Mouse (Mus musculus) intestine, embryonic 16.5 days (tissue): ENCODE measurements around the gene Plekhh2. TPM values are rescaled to one million over a fixed set of nuclear protein-coding genes. Genes with fewer than 3 reads are reported as not detected.
A peak's percentile ranks its signal among the peaks of the same experiment; 100 is the strongest.

Experiments used
- ATAC-seq: fragments of 200-750 bp; cut with Nextera tagmentation; 2 replicates; pipeline ENCODE4 v1.8.0; 2017; ENCODE audit warnings: moderate TSS enrichment, moderate library complexity
- H3K27ac ChIP-seq: fragments of 300-500 bp; sonication (generic); 2 replicates; pipeline ENCODE4 v1.5.1; 2014; ENCODE audit warnings: mild to moderate bottlenecking, low read length
- H3K27me3 ChIP-seq: fragments of 300-500 bp; sonication (generic); replicated peaks from 2 replicates; pipeline ENCODE4 v1.6.1; 2014; ENCODE audit warnings: low read length, control low read depth, mixed read lengths; ENCODE audit not compliant: control insufficient read depth, insufficient read depth
- H3K36me3 ChIP-seq: fragments of 300-500 bp; sonication (generic); 2 replicates; pipeline ENCODE4 v1.6.1; 2014; ENCODE audit warnings: low read length, control low read depth; ENCODE audit not compliant: control insufficient read depth, insufficient read depth
- H3K4me1 ChIP-seq: fragments of 300-500 bp; sonication (generic); 2 replicates; pipeline ENCODE4 v1.6.1; 2014; ENCODE audit warnings: low read length, control low read depth, mixed read lengths; ENCODE audit not compliant: control insufficient read depth, insufficient read depth
- H3K4me2 ChIP-seq: fragments of 300-500 bp; sonication (generic); 2 replicates; pipeline ENCODE4 v1.6.1; 2014; ENCODE audit warnings: low read depth, low read length, control low read depth
- H3K4me3 ChIP-seq: fragments of 300-500 bp; sonication (generic); 2 replicates; pipeline ENCODE4 v1.5.1; 2014; ENCODE audit warnings: mild to moderate bottlenecking, low read length
- H3K9ac ChIP-seq: fragments of 300-500 bp; sonication (generic); 2 replicates; pipeline ENCODE4 v1.6.1; 2014; ENCODE audit warnings: low read depth, low read length
- H3K9me3 ChIP-seq: fragments of 300-500 bp; sonication (generic); 2 replicates; pipeline ENCODE4 v1.6.1; 2016; ENCODE audit warnings: low read length, control low read depth; ENCODE audit not compliant: control insufficient read depth
- WGBS: fragments of 180-500 bp; shearing (Covaris S2); extraction: QIAGEN DNeasy Blood & Tissue Kit; methylation state at CpG from one replicate; pipeline ENCODE4 v1.1.7; 2014; 5-methylcytosine and 5-hydroxymethylcytosine counted together
- polyA plus RNA-seq: library from polyadenylated mRNA; unstranded; fragments of >200 nt; fragmentation: Nextera tagmentation; extraction: Ambion mirVana; gene quantifications from 2 replicates; pipeline ENCODE4 v1.2.1, GENCODE M21; 2015

The Plekhh2 gene
- polyA plus RNA-seq, 1 experiment from 2014 or later = 6.1 TPM

DNA sequence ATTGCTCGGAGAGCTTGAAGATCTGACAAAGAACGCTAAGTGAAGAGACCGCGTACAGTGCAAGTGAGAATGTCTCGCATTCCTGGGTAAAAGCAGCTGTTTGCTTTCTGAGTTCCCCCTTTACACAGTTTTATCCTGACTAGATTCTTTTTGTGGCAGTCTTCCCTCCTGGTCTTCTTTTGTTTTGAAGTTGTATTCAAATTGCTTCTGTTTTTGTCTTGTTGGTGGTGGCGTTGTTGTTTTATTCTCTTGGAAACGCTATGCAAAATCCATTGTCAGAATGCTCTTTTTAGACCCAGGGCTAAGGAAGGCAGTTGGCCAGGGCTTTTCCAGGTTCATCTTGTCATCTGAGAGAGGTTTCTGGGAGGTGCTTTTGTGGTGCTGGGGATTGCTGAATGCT, 84.8 kb downstream of the Plekhh2 start:
- WGBS = 56% methylated on average over 7 of the region's 7 CpGs
- ATAC-seq = no peak
- Histone ChIP-seq H3K9me3 (no peaks in the 10 kb centered on the region), H3K9ac (no peak overlapping the region), H3K36me3 (no peaks in the 10 kb centered on the region; the same call in 1 of the 2 replicates), H3K27ac (no peak overlapping the region), H3K4me1 (peaks cover 6% of the 10 kb centered on the region), H3K27me3 (no peaks in the 10 kb centered on the region), H3K4me2 (no peak overlapping the region), H3K4me3 (no peak overlapping the region)

GRCm38 (mm10) chr17:84597859-84598258, 86.2 kb downstream of the Plekhh2 start:
- no peaks in the 10 kb centered on the region for H3K9me3 ChIP-seq
- H3K27ac ChIP-seq = no peak overlapping the region
- H3K4me2 ChIP-seq = no peak overlapping the region
- H3K4me1 ChIP-seq = peaks cover 6% of the 10 kb centered on the region
- no peaks in the 10 kb centered on the region for H3K27me3 ChIP-seq
- H3K36me3 ChIP-seq = no peaks in the 10 kb centered on the region; the same call in 1 of the 2 replicates
- 90% methylated on average over 12 of the region's 12 CpGs for WGBS
- no peak overlapping the region for H3K4me3 ChIP-seq
- ATAC-seq = no peak
- H3K9ac ChIP-seq = no peak overlapping the region

GRCm38 (mm10) chr17:84598928-84599327, 87.2 kb downstream of the Plekhh2 start:
- no peak overlapping the region for H3K9ac ChIP-seq
- H3K4me1 ChIP-seq = peaks cover 6% of the 10 kb centered on the region
- H3K9me3 ChIP-seq = no peaks in the 10 kb centered on the region
- H3K4me2 ChIP-seq = no peak overlapping the region
- no peaks in the 10 kb centered on the region; the same call in 1 of the 2 replicates for H3K36me3 ChIP-seq
- ATAC-seq = no peak
- H3K27me3 ChIP-seq = no peaks in the 10 kb centered on the region
- H3K4me3 ChIP-seq = no peak overlapping the region
- H3K27ac ChIP-seq = no peak overlapping the region
- WGBS = 93% methylated on average over 7 of the region's 7 CpGs

- no peak overlapping the region for H3K9ac ChIP-seq
- H3K9me3 ChIP-seq = no peaks in the 10 kb centered on the region
- H3K4me2 ChIP-seq = no peak overlapping the region
- no peaks in the 10 kb centered on the region for H3K27me3 ChIP-seq
- no peak overlapping the region for H3K4me3 ChIP-seq
- no peak for ATAC-seq
- peak overlapping the region; percentile 36; the same call in 1 of the 2 replicates for H3K27ac ChIP-seq
- peaks cover 6% of the 10 kb centered on the region for H3K4me1 ChIP-seq
- no peaks in the 10 kb centered on the region for H3K36me3 ChIP-seq
- 59% methylated on average over 9 of the region's 9 CpGs for WGBS
Observed at GRCm38 (mm10) chr17:84600051-84600983, 88.6 kb downstream of the Plekhh2 start.

DNA sequence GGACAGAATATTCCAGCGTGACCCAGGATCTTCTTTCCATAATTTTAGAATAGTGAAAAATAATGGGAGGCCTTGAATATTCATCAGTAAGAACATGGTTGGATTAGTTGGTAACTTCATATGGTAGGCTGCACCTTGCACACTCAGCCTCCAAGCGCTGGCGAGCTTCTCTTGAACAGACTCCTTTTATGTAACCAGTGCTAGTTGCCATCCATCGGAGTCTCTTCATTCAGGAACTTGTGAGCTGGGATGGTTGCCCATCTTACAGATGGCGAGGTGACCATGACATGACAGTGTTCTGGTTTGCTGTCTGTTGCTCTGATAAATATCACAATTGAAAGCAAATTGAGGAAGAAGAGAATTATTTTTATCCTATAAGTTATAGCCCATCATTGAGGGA, 90.1 kb downstream of the Plekhh2 start:
- H3K4me2 ChIP-seq = no peak overlapping the region
- H3K4me1 ChIP-seq = peaks cover 6% of the 10 kb centered on the region
- H3K9ac ChIP-seq = no peak overlapping the region
- H3K4me3 ChIP-seq = no peak overlapping the region
- no peak for ATAC-seq
- H3K9me3 ChIP-seq = no peaks in the 10 kb centered on the region
- H3K27ac ChIP-seq = no peak overlapping the region
- no peaks in the 10 kb centered on the region for H3K27me3 ChIP-seq
- 93% methylated on average over 5 of the region's 5 CpGs for WGBS
- H3K36me3 ChIP-seq = no peaks in the 10 kb centered on the region

GRCm38 (mm10) chr17:84603202-84603627, 91.5 kb downstream of the Plekhh2 start:
- Histone ChIP-seq H3K9me3 (no peaks in the 10 kb centered on the region), H3K4me3 (no peak overlapping the region), H3K36me3 (no peaks in the 10 kb centered on the region), H3K9ac (no peak overlapping the region), H3K4me2 (no peak overlapping the region), H3K4me1 (peaks cover 6% of the 10 kb centered on the region), H3K27me3 (no peaks in the 10 kb centered on the region), H3K27ac (peak overlapping the region; percentile 62)
- WGBS = 31% methylated on average over 9 of the region's 9 CpGs
- ATAC-seq = peak; percentile 71

DNA sequence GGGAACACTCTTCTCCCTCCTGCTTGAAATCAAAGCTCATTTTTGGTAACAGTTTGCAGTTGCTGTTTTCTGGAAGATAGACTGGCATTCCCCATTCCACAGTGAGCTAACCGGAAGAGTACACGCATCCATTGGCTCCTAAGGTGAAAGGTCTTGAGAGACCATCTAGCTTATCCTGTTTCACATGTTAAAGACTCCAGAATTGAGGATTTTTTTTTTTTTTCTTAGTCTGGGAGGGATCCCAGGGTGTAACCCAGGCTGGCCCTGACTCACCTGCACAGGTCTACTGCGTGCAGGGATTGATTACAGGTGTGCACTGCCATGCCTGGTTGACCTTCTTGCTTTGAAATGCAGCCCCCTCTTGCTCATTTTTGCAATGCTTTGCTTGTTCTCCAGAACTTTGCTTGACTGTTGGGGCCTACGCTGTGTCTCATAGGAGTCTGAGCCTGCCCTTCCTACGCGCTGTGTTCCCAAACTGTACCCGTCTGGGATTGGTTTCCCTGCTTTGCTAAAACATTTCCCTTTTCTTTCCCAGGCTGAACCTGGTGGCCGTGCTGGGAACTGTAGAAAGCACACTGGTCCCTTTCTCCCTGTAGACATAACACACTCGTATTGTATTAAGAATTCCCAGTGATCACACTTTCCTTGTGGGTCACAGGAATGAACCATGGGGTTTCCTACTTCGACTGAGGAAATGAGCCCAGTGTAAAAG, 92.2 kb downstream of the Plekhh2 start:
- WGBS = 90% methylated on average over 10 of the region's 10 CpGs
- H3K4me2 ChIP-seq = no peak overlapping the region
- ATAC-seq = peak; percentile 62

DNA sequence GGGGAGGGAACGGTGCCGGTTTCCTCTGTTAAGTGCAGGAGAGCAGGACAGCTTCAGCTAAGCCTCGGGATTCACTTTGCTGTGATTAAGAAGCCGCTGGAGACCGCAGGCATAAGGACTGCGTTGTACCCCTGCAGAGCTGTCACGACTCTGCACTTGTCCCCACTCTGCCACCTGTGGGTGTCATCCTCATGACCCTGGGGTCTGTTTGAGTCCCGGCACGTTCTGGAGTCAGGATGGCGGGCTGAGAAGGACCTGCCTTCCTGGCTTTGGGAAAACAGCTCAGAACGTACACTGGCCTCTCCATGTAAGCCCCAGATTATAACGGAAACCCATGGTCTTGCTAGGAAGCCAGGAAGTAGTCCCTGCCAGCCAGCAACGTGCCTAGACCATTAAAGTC, 95.3 kb downstream of the Plekhh2 start:
- no peak overlapping the region for H3K27ac ChIP-seq
- WGBS = 57% methylated on average over 13 of the region's 13 CpGs
- no peak overlapping the region for H3K4me2 ChIP-seq
- H3K4me3 ChIP-seq = no peak overlapping the region
- no peaks in the 10 kb centered on the region; the same call in 1 of the 2 replicates for H3K4me1 ChIP-seq
- no peaks in the 10 kb centered on the region for H3K9me3 ChIP-seq
- 0 out of 2 replicates have a peak, but pooled peaks cover 2% of the 10 kb centered on the region for H3K36me3 ChIP-seq
- no peaks in the 10 kb centered on the region for H3K27me3 ChIP-seq
- H3K9ac ChIP-seq = no peak overlapping the region
- ATAC-seq = no peak

More for the DNA sequence above, 92.2 kb downstream of the Plekhh2 start:
- Histone ChIP-seq H3K9ac (no peak overlapping the region), H3K9me3 (no peaks in the 10 kb centered on the region), H3K4me3 (no peak overlapping the region), H3K27me3 (no peaks in the 10 kb centered on the region), H3K27ac (peak overlapping the region; percentile 62), H3K4me1 (peaks cover 6% of the 10 kb centered on the region), H3K36me3 (no peaks in the 10 kb centered on the region)

- Histone ChIP-seq H3K9ac (no peak overlapping the region), H3K4me2 (no peak overlapping the region), H3K9me3 (no peaks in the 10 kb centered on the region), H3K4me3 (no peak overlapping the region), H3K36me3 (0 out of 2 replicates have a peak, but pooled peaks cover 2% of the 10 kb centered on the region), H3K27me3 (no peaks in the 10 kb centered on the region), H3K27ac (no peak overlapping the region), H3K4me1 (no peaks in the 10 kb centered on the region; the same call in 1 of the 2 replicates)
- 68% methylated on average over 5 of the region's 5 CpGs for WGBS
- no peak for ATAC-seq
Observed at GRCm38 (mm10) chr17:84607617-84608016, 95.9 kb downstream of the Plekhh2 start.
